Mouse (Mus musculus) thymus, postnatal 4 days (tissue): ENCODE data around the gene Unc13a.

Experiments used
- DNase-seq: peaks from one replicate; pipeline ENCODE4 v3.0.0; 2021

Unc13a gene

DNA sequence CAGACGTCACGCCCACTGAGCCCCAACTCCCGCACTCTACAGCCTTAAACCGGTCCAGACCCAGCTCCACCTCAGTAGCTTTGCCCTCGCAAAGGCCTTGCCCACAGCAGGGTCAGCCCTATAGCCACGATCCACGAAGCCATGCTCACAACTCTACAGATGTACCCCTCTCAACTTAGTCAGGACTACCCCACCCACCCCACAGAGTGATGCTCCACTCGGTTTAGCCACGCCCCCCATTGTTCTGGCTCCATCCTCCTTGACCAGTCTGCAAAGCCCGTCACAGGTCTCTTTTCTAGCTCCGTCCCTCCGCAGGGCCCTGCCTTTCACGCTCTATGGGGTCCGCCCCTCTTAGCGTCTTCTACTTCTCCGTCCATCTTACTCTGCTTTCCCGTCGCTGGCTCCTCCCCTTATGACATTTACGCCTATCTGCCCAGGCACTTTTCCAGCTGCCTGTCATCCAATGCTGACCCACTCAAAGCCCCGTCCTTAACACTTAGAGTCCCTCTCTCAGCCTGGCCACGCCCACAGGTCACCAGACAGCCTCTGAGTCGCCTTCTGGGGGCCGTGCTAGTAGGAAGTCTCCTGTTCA, 14.7 kb upstream of the Unc13a start:
- DNase-seq: no peak

DNA sequence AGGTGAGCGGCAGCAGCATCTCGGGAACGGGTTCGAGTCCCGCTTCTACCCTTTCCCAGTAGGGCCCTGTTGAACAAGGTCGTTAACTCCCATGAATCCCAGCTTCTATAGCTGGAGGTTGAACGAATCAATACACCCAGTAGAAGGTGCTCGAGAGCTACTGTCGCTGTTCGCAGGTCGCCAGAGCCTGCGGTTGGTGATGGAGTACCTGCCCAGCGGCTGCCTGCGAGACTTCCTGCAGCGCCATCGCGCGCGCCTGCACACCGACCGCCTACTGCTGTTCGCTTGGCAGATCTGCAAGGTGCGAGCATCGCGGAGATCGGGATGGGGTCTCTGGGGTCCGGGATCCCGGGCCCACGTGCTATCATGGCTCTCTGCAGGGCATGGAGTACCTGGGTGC, 14.0 kb upstream of the Unc13a start:
- DNase-seq: no peak

DNA sequence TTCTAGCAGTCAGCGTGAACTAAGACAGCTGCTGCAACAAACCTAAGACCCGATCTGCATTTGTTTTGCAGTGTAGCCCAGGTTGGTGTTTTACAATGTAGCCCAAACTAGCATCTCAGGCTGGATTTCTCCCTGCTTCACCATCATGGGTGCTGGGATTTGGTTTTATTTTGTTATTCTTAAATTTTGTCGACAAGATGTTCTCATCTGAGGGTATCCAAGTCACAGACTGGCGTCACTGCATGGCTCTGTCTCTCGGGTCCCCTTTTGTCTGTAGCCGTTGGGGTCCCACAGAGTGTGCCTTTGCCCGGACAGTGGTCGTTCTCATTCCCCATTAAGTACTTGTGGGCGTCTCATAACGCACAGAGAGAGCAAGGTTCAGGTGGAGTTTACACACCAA, 13.1 kb upstream of the Unc13a start:
- DNase-seq: no peak

DNA sequence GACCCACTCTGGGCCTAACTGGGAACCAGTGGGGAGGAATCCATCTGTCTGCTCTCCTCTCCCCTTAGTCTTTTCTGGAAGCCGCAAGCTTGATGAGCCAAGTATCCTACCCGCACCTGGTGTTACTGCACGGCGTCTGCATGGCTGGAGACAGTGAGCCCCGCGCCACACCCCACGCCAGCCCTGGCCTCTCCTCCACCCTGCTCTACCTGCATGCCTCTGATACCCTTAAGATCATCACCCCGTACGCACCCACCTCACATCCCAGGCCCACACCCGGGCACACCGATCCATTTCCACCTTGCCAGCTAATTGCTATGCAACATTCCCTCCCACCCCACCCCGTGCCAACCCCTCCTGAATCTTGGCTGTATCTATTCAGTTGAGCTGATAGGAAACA, 11.3 kb upstream of the Unc13a start:
- no peak for DNase-seq

DNA sequence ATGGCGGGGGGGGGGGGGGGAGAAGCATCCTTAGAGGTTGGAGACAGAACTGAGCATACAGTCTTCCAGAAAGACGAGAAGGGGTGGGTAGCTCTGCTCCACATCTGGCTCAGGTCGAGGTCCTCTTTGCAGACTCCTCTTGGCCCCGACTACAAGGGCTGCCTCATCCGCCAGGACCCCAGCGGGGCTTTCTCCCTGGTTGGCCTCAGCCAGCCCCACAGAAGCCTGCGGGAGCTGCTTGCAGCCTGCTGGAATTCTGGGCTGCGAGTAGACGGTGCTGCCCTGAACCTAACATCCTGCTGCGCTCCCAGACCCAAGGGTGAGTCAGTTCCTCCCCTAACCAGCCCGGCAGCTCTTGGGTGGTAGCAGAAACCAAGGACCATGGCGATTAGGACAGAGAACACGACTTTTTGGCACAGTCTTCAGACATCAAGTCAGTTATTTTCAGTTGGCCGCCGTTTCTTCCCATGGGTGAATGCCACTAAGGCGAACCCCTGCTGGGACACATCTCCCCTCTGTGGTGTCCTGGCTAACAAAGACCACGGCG, 9.9 kb upstream of the Unc13a start:
- no peak for DNase-seq

DNA sequence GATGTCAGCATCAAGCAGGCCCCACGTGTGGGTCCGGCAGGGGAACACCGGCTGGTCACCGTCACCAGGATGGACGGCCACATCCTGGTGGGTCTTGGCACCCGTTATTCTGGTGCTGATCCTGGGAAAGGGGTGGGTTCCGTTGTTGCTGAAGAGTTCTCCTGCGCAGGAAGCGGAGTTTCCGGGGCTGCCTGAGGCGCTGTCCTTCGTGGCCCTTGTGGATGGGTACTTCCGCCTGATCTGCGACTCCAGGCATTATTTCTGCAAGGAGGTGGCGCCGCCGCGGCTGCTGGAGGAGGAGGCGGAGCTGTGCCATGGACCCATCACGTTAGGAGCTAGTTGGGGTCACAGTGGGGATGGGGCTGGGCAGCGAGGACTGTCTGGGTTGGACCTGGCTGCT, 8.9 kb upstream of the Unc13a start:
- DNase-seq: no peak

DNA sequence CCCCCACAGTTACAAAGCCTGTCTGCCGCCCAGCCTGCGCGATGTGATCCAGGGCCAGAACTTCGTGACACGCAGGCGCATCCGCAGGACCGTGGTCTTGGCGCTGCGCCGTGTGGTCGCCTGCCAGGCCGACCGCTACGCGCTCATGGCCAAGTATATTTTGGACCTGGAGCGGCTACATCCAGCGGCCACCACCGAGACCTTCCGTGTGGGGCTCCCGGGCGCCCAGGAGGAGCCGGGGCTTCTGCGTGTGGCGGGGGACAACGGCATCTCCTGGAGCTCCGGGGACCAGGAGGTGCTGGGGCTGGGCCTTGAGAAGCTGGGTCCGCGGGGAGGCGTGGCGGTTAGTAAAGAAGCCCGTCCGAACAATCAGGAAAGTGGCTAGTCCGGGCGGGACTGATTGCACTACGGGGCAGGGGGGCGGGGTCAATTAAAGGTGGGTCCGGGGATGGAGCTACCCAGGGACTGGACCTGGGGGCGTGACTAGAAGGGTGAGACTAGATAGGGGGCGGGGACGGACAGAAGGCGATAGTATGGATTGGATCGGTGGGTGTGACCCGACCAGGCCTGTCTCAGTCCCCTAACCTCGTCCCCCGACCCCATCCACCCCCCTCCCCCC, 8.1 kb upstream of the Unc13a start:
- DNase-seq: no peak

DNA sequence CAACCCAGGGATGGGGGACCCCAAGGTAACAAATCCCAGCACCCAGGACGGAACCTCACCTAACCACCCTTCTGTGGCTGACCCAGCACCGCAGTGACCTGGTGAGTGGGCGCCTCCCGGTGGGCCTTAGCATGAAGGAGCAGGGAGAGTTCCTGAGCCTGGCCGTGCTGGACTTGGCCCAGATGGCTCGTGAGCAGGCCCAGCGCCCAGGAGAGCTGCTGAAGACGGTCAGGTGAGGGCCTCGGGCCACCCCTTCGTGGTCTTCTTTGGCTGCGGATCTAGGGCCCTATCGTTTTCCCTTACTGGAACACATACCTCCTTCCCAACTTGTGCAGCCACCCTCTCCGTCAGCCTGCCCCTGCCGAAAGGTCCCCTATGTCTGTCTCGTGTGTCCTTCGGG, 7.6 kb upstream of the Unc13a start:
- no peak for DNase-seq

DNA sequence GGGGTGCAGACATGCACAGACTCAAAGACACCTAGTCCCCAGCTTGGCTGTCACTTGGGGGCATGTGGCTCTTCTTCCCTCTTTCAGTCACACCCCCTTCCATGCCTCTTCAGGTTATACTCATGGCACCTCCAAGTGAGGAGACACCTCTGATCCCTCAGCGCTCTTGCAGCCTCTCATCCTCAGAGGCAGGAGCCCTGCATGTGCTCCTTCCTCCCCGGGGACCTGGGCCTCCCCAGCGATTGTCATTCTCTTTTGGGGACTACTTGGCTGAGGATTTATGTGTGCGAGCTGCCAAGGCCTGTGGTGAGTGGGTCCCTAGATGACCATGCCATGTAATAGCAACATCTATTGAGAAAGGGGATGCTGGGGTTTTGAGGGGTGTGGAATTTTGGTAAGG, 6.7 kb upstream of the Unc13a start:
- no peak for DNase-seq

DNA sequence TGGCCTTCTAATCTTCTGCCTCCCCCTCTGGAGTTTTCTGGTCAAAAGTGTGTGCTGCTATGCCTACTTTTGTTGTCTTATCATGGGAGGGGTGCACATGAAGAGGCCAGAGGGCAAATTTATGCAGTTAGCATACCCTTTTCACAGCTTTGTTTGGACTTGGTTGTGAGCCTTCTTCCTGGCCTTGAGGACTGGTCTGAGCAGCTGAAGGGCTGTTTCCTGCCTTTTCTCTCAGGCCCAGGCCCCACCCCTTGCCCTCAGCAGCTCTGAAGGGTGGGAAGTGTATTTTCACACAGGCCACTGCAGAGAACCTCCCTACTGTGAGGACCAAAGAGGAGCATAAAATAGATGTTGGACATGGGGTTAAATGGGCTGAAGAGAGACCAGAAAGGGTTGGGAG, 6.0 kb upstream of the Unc13a start:
- DNase-seq: peak; percentile 53

DNA sequence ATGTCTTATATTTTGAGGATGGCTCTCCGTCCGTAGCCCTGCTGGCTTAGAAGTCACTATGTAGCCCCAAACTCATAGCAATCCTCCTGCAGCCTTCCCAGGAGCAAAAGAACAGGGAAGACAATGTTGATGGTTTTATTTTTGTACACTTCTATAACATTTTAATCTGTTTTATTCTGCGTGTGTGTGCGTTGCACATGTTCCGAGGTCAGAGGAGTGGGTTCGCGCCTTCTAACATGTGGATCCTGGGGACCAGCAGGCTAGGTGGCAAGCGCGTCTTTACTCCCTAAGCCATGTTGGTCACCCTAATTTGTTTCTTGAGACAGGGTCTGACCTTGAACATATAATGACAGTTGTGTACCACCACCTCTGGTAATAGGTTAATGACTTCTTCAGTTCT, 5.2 kb upstream of the Unc13a start:
- DNase-seq: no peak

DNA sequence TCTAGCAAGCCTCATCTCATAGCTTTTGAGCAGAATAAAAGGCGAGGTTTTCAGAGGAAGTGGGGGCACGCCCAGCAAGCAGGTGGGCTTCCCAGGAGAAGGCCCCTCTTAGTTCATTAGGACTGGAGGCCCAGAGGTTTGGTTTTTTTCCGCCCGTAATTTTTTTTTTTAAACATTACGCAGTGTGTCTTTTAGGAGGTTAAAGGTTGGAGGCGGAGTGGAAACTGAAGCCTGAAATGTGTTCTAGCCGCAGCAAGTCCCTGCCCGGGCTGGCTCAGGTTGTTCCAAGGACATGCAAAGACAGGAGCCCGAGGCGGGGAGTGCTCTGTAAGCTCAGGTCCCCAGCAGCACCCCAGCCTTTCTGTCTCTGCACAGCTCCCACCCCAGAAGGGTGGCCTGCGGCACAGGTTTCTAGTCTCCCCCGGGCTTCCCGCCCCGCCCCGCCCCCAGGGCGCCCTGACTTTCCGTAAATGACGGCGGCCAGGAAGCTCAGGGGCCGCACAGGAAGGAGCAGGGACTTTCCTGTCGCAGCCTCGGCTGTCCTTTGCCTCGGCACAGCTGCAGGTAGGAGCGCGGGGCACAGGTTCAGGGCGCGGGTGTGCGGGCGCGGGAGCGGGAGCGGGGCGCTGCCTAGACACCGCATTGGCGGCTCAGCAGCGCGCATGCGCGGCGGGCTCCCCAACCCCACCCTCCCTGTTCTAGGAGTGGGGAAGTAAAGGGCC, 4.6 kb upstream of the Unc13a start, which contains the start of gene Jak3:
Gene Jak3, plus strand, starts transcription at position 277 of the 722 bp plus-strand sequence.
- DNase-seq: peak; percentile 79

DNA sequence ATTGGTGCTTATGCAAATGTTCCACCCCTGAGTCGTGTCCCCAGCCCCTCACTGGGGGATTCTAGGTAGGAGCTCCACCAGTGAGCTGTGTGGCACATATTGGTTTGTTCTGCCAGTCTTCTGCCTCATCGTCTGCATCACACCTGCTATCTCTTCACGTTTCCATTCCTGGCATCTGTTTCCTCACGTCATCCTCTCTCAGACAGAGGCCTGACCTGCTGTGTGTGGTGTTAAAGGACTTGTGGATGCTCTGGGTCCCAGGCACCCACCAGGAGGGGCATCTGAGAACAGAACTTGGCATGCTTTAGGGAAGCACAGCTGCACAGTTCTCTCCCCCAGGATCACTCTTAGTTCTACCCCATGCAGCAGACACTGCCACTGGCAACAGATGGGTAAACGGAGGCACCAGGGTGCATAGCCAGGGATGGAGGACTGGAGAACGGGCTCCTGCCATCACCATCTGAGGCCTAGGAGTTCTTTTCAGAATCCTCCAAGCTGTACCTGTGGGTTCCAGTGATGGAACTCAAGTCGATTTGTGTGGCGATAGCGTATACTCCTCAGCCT, 4.0 kb upstream of the Unc13a start:
- DNase-seq: no peak

DNA sequence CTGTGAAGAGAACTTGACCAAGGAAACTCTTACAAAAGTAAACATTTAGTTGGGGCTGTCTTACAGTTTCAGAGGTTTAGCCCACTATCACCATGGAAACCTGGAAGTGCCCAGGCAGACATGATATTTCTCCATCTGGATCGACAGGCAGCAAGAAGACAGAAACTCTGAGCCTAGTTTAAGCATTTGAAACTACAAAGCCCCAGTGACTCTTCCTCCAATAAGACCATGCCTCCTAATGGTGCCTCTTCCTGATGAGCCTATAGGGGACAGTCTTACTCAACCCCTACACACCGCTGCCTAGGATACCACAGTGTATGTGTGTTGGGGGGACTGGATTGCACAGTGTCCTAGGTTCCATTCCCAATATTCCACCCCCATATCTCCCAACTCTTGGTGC, 2.5 kb upstream of the Unc13a start:
- DNase-seq: no peak

DNA sequence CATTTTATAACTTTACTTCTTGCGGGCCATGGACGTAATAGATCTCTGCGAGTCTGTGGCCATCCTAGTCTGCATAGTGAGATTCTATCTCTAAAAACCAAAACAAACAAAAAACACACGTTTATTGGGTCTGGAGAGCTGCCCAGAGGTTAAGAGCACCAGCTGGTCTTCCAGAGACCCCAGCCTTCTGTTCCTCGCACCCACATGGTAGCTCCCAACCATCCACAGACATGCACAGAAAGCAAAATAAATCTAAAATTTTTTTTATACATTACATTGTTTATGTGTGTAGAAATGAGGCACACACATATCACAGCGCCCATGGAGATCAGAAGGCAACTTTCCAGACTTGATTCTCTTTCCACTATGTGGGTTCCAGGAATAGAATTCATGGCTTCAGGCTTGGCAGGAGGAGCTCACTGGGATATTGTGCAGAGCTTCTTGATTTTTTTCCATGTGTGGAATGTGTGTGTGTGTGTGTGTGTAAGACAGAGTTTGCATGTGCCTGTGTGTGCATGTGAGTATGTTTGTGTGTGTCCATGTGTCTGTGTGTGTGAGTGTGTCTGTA, 695 bp upstream of the Unc13a start:
- DNase-seq: no peak

DNA sequence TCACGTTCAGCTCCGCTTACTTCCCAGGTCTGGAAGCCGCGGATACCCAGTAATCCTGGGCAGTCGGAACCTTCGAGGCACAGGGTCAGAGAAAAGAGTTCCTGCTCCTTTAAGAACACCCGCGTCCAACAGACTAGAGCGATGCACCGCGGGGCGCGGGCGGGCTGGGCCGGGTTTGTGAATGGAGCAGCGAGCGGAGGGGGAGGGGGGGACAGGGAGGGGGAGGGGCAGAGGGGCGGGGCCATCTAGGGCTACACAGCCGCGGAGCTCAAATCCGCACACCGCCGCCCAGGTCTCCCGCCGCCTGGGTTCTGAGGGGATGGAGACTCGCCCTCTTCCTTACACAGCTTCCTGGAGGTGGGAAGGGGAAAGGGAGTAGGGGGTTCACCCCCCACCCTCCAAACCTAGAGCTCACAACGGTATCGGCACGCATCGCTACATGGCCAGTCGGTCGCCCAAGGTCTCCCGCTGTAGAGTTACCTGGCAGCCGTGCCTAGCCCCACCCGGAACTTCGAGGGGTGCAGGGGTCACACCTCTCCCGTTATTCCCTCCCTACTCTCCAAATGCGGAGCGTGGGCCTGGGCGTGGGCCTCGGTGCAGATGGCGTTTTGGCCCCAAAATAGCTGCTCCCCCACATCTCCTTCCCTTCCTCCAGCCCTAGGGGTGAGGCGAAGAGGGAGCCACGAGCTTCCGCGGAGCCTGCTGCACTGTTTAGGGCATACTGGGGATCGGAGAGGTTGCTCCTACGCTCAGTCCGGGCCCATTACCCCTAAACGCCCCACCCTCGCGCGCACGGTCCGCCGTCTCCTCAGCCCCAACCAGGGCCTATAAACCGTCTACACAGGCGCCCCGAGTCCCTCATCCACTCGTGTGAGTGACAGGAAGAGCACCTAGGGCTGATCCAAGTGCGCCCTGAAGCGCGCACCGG, 672 bp downstream of the Unc13a start:
- peak; percentile 58 for DNase-seq

DNA sequence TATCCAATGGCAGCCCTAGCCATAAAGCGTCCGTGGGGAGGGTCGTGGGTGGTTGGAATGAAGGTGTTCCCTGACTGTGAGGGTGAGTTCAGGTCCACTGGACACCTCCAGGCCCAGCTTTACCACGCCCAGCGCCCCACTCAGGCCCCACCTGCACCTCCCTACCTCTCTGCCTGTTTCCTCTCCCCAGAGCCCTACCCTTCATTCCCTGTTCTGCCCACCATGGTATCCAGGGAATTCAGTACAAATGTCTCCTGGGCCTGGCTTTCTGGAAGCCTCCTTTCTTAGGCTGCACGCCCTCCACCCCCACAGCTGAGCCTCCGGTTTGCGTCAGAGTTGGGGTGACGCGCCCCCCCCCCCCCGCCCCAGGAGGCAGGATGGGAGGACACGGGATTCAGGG, 1.4 kb downstream of the Unc13a start:
- DNase-seq: no peak

DNA sequence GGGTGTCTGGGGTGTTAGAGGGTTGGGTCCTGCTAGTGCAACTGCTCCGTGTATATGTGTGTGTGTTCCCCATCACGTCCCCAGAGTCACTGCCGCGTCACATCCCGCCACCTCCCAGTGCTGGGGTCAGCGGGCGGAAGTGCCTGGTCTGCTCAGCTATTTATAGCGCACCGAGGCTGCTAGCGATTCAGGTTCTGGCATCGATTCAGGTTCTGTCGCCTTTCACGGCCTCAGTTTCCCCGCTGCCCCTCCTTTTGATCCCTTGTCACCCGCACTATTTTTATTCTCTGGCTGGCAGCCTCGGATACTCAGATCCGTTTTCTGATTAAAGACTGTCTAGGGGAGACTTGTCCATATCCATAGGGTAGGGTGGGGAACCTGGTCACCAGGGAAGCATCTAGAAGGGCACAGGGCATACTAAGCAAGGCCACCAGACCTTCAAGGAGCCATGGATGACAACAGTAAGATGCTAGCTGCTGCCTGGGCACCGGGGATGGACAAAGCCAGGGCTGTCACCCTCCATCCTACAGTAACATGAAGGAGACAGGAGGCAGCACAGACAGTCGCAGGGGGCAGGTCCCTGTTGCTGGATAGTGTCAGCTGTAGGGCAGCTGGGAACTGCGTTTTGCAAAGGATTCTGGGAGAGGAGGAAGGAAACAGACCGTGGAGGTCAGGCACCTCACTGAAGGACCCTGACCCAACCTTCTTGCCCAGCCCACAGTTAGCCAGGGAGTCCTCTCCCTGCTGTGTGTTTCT, 3.2 kb downstream of the Unc13a start:
- DNase-seq: peak; percentile 54

DNA sequence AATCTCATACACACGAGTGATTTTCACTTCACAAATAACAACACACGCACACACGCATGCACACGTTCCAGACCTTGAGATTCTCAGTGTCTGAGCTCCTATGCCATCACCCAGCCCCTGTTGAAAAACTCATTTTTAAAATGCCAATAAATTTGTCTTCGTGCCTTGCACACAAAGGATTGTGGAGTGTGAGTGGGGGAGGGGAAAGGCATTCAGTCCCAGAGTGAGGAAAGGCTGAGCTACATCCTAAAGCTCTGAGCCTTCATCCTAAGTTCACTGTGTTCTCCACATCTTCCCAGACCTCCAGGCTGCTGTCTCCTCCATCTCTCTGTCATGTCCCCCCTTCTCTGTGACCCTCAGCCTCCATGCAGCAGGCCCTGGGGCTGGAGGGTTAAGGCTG, 4.3 kb downstream of the Unc13a start:
- DNase-seq: no peak

DNA sequence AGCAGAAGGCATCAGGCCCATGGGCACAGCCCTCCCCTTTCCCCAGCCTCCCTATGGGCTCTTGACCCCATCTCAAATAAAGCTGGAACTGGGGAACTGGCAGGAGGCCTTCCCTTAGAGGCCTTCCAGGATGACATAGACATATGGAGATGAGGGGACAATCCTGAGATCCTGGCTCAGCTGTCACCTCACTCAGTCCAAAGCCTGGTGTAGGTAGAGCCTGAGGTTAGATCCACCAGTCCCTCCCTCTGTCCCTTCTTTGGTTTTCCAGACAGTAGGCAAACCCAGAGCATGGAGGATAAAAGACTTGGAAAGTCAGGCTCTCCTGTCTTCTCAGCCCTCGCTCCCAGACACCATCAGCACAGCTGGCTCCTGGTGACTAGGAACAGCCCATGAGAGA, 4.7 kb downstream of the Unc13a start:
- no peak for DNase-seq

DNA sequence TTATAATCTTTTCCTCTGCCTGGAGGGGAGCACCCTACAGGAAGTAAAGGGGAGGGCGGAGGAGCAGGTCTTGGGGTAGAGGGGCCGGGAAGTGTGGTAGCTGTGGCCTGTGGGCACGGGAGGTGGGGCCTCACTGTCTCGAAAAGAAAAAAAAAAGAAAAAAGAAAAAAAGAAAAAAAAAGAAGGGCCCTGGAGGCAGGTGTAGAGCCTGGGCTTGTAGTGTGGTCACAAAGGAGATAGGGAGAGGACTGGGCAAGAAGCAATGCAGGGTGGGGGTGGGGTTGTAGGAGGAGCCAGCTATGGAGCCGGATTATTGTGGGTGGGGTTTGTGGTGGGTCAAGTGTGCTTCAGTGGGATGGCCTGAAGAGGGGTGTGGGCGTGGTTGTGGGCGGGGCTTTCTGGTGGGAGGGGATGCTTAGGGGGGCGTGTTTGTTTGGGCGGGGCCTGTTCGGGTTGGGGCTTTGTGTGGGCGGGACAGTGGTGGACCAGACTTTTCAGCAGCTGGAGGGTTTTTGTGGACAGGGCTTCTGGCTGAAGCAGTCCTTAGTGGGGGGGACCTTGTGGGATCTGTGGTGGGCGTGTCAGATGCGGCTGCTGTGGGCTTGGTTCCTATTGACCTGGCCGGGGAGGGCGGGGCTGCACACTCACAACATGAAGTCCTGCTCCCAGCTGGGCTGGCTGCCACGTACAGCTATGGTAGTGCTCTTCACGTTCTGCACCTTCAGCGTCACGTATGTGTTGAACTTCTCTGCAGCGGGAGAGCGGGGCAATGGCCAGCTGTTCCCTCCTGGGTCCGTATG, 6.0 kb downstream of the Unc13a start:
- DNase-seq: peak; percentile 75
